ENCODE assay signal across 17 mouse cellular contexts in the genomic region with DNA sequence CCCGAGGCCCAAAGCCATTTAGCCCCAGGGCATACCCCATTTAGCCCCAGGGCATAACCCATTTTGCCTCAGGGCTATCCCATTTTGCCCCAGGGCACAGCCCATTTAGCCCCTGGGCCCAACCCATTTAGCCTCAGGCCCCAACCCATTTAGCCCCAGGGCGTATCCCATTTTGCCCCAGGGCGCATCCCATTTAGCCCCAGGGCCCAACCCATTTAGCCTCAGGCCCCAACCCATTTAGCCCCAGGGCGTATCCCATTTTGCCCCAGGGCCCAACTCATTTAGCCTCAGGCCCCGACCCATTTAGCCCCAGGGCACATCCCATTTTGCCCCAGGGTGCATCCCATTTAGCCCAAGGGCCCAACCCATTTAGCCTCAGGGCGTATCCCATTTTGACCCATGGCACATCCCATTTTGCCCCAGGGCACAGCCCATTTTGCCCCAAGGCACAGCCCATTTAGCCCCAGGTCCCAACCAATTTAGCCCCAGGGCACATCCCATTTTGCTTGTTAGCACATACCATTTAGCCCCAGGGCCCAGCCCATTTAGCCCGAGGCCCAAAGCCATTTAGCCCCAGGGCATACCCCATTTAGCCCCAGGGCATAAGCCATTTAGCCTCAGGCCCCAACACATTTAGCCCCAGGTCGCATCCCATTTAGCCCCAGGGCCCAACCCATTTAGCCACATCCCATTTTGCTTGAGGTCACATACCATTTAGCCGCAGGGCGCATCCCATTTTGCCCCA. TPM values are rescaled to one million over a fixed set of nuclear protein-coding genes. Genes with fewer than 3 reads are reported as not detected.
"Had no signal": no experiment of that assay in that cellular context is flagged by ENCODE, and none has a peak within 500 bp of the region (broad histone marks: within the 10 kb centered on the region; RNA-seq: fewer than 3 reads in every experiment).

No protein-coding gene starts in this region.

RNA-seq across cellular contexts. Expression of gene Vmn1r3, which starts 8.2 kb away (rescaled TPM):
- total RNA-seq: layer of hippocampus, adult 2 months; layer of hippocampus, postnatal 10 days; left cerebral cortex, postnatal 10 days; left cerebral cortex, postnatal 4 days; megakaryocyte-erythroid progenitor cell, adult 5-6 weeks; midbrain, postnatal 0 days had no signal
- polyA plus RNA-seq: intestine, embryonic 16.5 days; kidney, adult 2 months; kidney, embryonic 15.5 days; limb, embryonic 14.5 days; liver, embryonic 11.5 days; liver, embryonic 15.5 days; lung, embryonic 14.5 days; midbrain, embryonic 12.5 days; midbrain, postnatal 0 days; neural tube, embryonic 14.5 days; small intestine, adult 2 months had no signal

RNA-seq across cellular contexts. Expression of gene Vmn1r2, which starts 9.8 kb away (rescaled TPM):
- total RNA-seq: layer of hippocampus, adult 2 months; layer of hippocampus, postnatal 10 days; left cerebral cortex, postnatal 10 days; left cerebral cortex, postnatal 4 days; megakaryocyte-erythroid progenitor cell, adult 5-6 weeks; midbrain, postnatal 0 days had no signal
- polyA plus RNA-seq: intestine, embryonic 16.5 days; kidney, adult 2 months; kidney, embryonic 15.5 days; limb, embryonic 14.5 days; liver, embryonic 11.5 days; liver, embryonic 15.5 days; lung, embryonic 14.5 days; midbrain, embryonic 12.5 days; midbrain, postnatal 0 days; neural tube, embryonic 14.5 days; small intestine, adult 2 months; thymus, adult 2 months had no signal
